Comparison of ENCODE assay signal across 11 mouse cellular contexts in the genomic region with DNA sequence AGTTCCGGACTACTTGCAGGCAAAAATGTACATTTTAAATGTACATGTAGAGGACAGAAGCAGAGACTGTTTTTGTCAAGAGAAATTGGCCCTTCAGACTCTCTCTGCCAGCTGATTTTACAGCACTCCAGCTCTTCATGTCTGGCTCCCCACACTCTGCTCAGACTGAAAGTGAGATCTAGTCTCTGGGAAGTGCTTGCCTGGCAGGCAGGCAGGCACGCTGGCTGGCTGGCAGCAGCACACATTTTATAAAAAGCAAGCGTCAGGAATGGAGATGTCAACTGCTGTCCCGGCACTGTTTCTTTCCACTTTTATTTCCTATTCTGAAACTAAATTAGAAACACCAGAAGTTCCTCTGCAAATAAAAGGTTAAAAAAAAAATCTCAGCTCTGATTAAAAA.
DNase-seq lines count a peak whose midpoint lies in the region; ATAC-seq and TF ChIP-seq lines count a peak whose summit lies in the region.
"Had no signal": no experiment of that assay in that cellular context is flagged by ENCODE, and none has a peak within 500 bp of the region (broad histone marks: within the 10 kb centered on the region; RNA-seq: fewer than 3 reads in every experiment).

No protein-coding gene starts in this region.

- H3K79me2 ChIP-seq in heart, adult 2 months (replicated peaks; ENCODE audit: control insufficient read depth, insufficient read depth, low read length), result no peaks in the 10 kb centered on the region

- no peak for TF ChIP-seq POLR2A in heart, adult 2 months (IDR thresholded peaks at IDR 0.05; ENCODE audit: insufficient read depth, low read depth, low read length)

- H3K9ac ChIP-seq in heart, adult 2 months (ENCODE audit: low read depth, low read length), result no peak overlapping the region; the same call in 1 of the 2 replicates
- no peak overlapping the region for H3K9ac ChIP-seq in forebrain, postnatal 0 days
- H3K9ac ChIP-seq in hindbrain, embryonic 11.5 days (ENCODE audit: low read depth, low read length), result no peak overlapping the region
- H3K9ac ChIP-seq: intestine, embryonic 15.5 days; stomach, embryonic 15.5 days had no signal

- H3K4me3 ChIP-seq in heart, adult 2 months, result no peak overlapping the region
- no peak overlapping the region for H3K4me3 ChIP-seq in forebrain, postnatal 0 days (ENCODE audit: low read depth, low read length)
- no peak overlapping the region for H3K4me3 ChIP-seq in hindbrain, embryonic 11.5 days (ENCODE audit: low read depth, low read length)
- H3K4me3 ChIP-seq: intestine, embryonic 15.5 days; stomach, embryonic 15.5 days had no signal

- H3K27ac ChIP-seq in heart, adult 2 months, result peak overlapping the region; percentile 72
- H3K27ac ChIP-seq in forebrain, postnatal 0 days (ENCODE audit: low read depth, low read length), result peak overlapping the region; percentile 60; the same call in 1 of the 2 replicates
- H3K27ac ChIP-seq in hindbrain, embryonic 11.5 days (ENCODE audit: low read depth, low read length), result no peak overlapping the region
- H3K27ac ChIP-seq: intestine, embryonic 15.5 days; stomach, embryonic 15.5 days had no signal

- WGBS in heart, adult 2 months, result 35% methylated on average over 4 of the region's 4 CpGs
- WGBS in forebrain, postnatal 0 days, result 32% methylated on average over 4 of the region's 4 CpGs
- WGBS in hindbrain, embryonic 11.5 days, result 76% methylated on average over 4 of the region's 4 CpGs

- H3K27me3 ChIP-seq in heart, adult 2 months (ENCODE audit: control insufficient read depth, insufficient read depth, low read length), result no peaks in the 10 kb centered on the region
- H3K27me3 ChIP-seq in forebrain, postnatal 0 days (ENCODE audit: insufficient read depth, low read length), result no peaks in the 10 kb centered on the region
- H3K27me3 ChIP-seq in hindbrain, embryonic 11.5 days (ENCODE audit: control insufficient read depth, insufficient read depth, low read length), result no peaks in the 10 kb centered on the region
- H3K27me3 ChIP-seq: intestine, embryonic 15.5 days; stomach, embryonic 15.5 days had no signal

- H3K4me2 ChIP-seq in forebrain, postnatal 0 days (ENCODE audit: low read depth), result no peak overlapping the region
- H3K4me2 ChIP-seq in hindbrain, embryonic 11.5 days (replicated peaks; ENCODE audit: low read depth, low read length), result no peak overlapping the region
- H3K4me2 ChIP-seq: intestine, embryonic 15.5 days; stomach, embryonic 15.5 days had no signal

- intact Hi-C loops in heart, adult 2 months (cut with DNase I), result no loop called here
- intact Hi-C loops in heart, postnatal 25 days (cut with DNase I), result no loop called here
- intact Hi-C loops in heart, postnatal 14 days (cut with DNase I), result no loop called here
- intact Hi-C loops in left cerebral cortex, postnatal 36 days (cut with DNase I), result no loop called here

- TF ChIP-seq CTCF in heart, adult 2 months (IDR thresholded peaks at IDR 0.05), result no peak
- TF ChIP-seq CTCF in forebrain, postnatal 0 days (IDR thresholded peaks at IDR 0.05; ENCODE audit: low read depth), result no peak

- peak; percentile 35 to 58 for DNase-seq in heart, adult 2 months
- no peak for DNase-seq in heart, postnatal 25 days (ENCODE audit: low spot score)
- DNase-seq in forebrain, postnatal 0 days, result peak; percentile 79
- DNase-seq in heart, postnatal 14 days, result peak; percentile 20 to 48
- peak; percentile 62 to 74 for DNase-seq in left cerebral cortex, postnatal 36 days (ENCODE audit: low spot score in 2 of 2)
- DNase-seq in hindbrain, embryonic 11.5 days (ENCODE audit: low spot score), result no peak
- DNase-seq in thymus, postnatal 4 days, result no peak
- DNase-seq in adrenal gland, postnatal 36 days, result no peak

- H3K36me3 ChIP-seq in heart, adult 2 months (ENCODE audit: control insufficient read depth, insufficient read depth, low read length), result no peaks in the 10 kb centered on the region
- no peaks in the 10 kb centered on the region for H3K36me3 ChIP-seq in forebrain, postnatal 0 days (ENCODE audit: insufficient read depth)
- no peaks in the 10 kb centered on the region for H3K36me3 ChIP-seq in hindbrain, embryonic 11.5 days (ENCODE audit: control insufficient read depth, insufficient read depth, low read length)
- H3K36me3 ChIP-seq: intestine, embryonic 15.5 days; stomach, embryonic 15.5 days had no signal

- no peaks in the 10 kb centered on the region for H3K9me3 ChIP-seq in forebrain, postnatal 0 days (ENCODE audit: low read length)
- no peaks in the 10 kb centered on the region for H3K9me3 ChIP-seq in hindbrain, embryonic 11.5 days (ENCODE audit: control insufficient read depth, low read length)
- H3K9me3 ChIP-seq: intestine, embryonic 15.5 days; stomach, embryonic 15.5 days had no signal

- H3K4me1 ChIP-seq in heart, adult 2 months (ENCODE audit: control insufficient read depth, insufficient read depth, low read length), result no peaks in the 10 kb centered on the region
- H3K4me1 ChIP-seq in forebrain, postnatal 0 days (ENCODE audit: insufficient read depth), result 0 out of 2 replicates have a peak, but pooled peaks cover 7% of the 10 kb centered on the region
- no peaks in the 10 kb centered on the region for H3K4me1 ChIP-seq in hindbrain, embryonic 11.5 days (replicated peaks; ENCODE audit: control insufficient read depth, insufficient read depth, low read length)
- H3K4me1 ChIP-seq: intestine, embryonic 15.5 days; stomach, embryonic 15.5 days had no signal

- ATAC-seq in forebrain, postnatal 0 days, result peak; percentile 92
- ATAC-seq in hindbrain, embryonic 11.5 days (ENCODE audit: low FRiP score), result no peak
- ATAC-seq: intestine, embryonic 15.5 days; lung, postnatal 0 days had no signal

- no peak for TF ChIP-seq EP300 in heart, adult 2 months (IDR thresholded peaks at IDR 0.05; ENCODE audit: insufficient read depth, low read depth, low read length)

Comparison
In these comparisons a context has a peak if more than half of its experiments do, and no peak if none do; other contexts are left out.
1. DNase-seq: peak in heart, adult 2 months (2 of 2), forebrain, postnatal 0 days (single experiment), heart, postnatal 14 days (2 of 2) and left cerebral cortex, postnatal 36 days (2 of 2); none in heart, postnatal 25 days (single experiment), hindbrain, embryonic 11.5 days (single experiment), thymus, postnatal 4 days (single experiment) and adrenal gland, postnatal 36 days (0 of 2).